Mouse (Mus musculus) hindbrain, embryonic 12.5 days (tissue): ENCODE data around the gene Wipf1. TPM values are rescaled to one million over a fixed set of nuclear protein-coding genes. Genes with fewer than 3 reads are reported as not detected.
A peak's percentile ranks its signal among the peaks of the same experiment; 100 is the strongest.
"Not testable (repeated sequence)": the region's sequence is repeated elsewhere in the genome, so short reads cannot be mapped to it uniquely, and the experiment has no call there.

Source experiments
- ATAC-seq: fragments of 200-750 bp; cut with Nextera tagmentation; 2 replicates; pipeline ENCODE4 v1.8.0; 2017; ENCODE audit warnings: moderate TSS enrichment; ENCODE audit not compliant: low FRiP score
- H3K27ac ChIP-seq: fragments of 300-500 bp; sonication (generic); 2 replicates; pipeline ENCODE4 v1.5.1; 2016; ENCODE audit warnings: mild to moderate bottlenecking
- H3K27me3 ChIP-seq: fragments of 300-500 bp; sonication (generic); 2 replicates; pipeline ENCODE4 v1.6.1; 2016; ENCODE audit warnings: mild to moderate bottlenecking
- H3K36me3 ChIP-seq: fragments of 300-500 bp; sonication (generic); 2 replicates; pipeline ENCODE4 v1.6.1; 2016; ENCODE audit warnings: mild to moderate bottlenecking
- H3K4me1 ChIP-seq: fragments of 300-500 bp; sonication (generic); 2 replicates; pipeline ENCODE4 v1.6.1; 2016
- H3K4me2 ChIP-seq: fragments of 300-500 bp; sonication (generic); replicated peaks from 2 replicates; pipeline ENCODE4 v1.6.1; 2016; ENCODE audit warnings: mild to moderate bottlenecking
- H3K4me3 ChIP-seq: fragments of 300-500 bp; sonication (generic); 2 replicates; pipeline ENCODE4 v1.5.1; 2016; ENCODE audit warnings: mild to moderate bottlenecking
- H3K9ac ChIP-seq: fragments of 300-500 bp; sonication (generic); 2 replicates; pipeline ENCODE4 v1.6.1; 2016; ENCODE audit warnings: mild to moderate bottlenecking, moderate library complexity
- H3K9me3 ChIP-seq: fragments of 300-500 bp; sonication (generic); replicated peaks from 2 replicates; pipeline ENCODE4 v1.6.1; 2016; ENCODE audit warnings: mild to moderate bottlenecking
- WGBS: fragments of 180-500 bp; shearing (Covaris S2); methylation state at CpG from one replicate; pipeline ENCODE4 v1.1.7; 2016; 5-methylcytosine and 5-hydroxymethylcytosine counted together
- polyA plus RNA-seq: library from polyadenylated mRNA; unstranded; fragments of >200 nt; fragmentation: Nextera tagmentation; extraction: Ambion mirVana; gene quantifications from 2 replicates; pipeline ENCODE4 v1.2.1, GENCODE M21; 2016

Wipf1 gene
- polyA plus RNA-seq, 1 experiment from 2014 or later = 7.3 TPM

DNA sequence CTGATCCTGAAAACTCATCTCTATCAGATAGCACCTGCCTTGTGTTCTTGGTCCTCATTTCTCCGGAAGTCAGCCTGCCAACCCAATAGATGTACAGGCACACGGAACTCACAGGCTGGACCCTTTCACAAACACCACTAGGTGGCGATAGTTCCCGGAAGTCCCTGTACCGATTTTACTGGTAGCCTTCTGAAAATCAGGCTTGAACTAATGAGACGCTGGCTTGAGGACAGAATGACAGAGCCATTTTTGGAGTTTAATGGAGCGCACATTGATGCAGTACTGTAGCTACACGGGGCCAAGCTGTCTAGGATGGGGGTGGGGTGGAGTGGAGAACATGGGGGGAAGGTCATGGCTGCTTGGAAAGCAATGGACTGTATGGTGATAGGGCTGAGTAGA lies 32.1 kb upstream of the Wipf1 start:
- Histone ChIP-seq H3K36me3 (no peaks in the 10 kb centered on the region), H3K9ac (no peak overlapping the region), H3K27me3 (no peaks in the 10 kb centered on the region), H3K4me1 (peaks cover 9% of the 10 kb centered on the region; the same call in 1 of the 2 replicates), H3K4me2 (peak overlapping the region; percentile 79), H3K9me3 (no peaks in the 10 kb centered on the region), H3K4me3 (peak overlapping the region; percentile 41), H3K27ac (no peak overlapping the region)
- WGBS = 9% methylated on average over 8 of the region's 8 CpGs
- ATAC-seq = peak; percentile 76

DNA sequence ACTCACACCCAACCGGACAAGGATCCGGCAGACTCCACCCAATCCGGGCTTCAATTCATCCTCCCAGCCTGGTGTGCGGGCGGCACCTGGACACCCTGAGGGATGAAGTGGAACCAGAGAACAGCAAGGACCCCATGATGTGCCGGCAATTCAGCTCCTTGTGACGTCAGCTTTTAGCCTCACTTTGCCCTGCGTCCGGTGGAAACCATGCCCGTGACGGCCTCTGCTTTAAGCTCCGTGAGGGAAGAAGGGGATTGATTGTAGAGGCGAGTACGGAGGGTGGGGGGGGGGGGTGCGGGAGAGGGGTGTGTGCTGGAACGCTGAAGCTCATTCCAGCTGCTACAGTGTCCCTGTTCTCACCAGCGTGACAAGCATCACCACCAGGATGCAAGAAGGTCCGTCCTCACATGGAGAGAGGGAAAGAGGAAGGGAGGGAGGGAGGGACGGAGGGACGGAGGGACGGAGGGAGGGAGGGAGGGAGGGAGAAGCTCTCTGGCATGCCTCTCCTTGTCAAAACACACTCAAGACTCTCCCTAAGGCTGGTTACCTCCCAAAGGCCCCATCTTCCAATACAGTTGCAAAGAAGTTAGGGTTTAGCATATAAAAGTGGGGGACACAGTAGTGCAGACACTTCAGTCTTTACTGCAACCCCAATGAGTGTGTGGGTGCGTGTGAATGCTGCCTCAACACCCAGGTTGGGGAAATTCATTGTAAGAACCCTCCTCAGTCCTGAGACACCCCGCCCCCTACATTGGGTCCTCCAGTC lies 31.5 kb upstream of the Wipf1 start:
- Histone ChIP-seq H3K27ac (no peak overlapping the region), H3K36me3 (no peaks in the 10 kb centered on the region), H3K9ac (peak overlapping the region; percentile 53; the same call in 1 of the 2 replicates)

DNA sequence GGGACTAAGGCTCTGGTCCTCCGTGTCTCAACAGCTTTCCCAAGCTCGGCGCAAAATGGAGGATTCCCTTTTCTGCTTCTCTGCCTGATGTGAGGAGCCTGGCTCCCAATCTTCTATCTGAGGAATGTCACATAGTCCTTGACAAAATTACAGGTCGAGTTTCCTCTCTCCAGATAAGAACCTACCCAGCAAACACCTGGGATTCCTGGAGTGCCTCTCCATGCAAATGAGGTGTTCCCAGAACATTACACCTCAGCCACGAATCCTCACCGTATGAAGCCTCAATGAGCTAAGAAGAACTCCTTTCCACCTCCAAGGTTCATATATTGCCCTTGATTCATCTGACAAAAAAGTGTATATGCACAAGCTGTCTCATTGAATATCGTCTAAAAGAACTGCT lies 30.9 kb upstream of the Wipf1 start:
- Histone ChIP-seq H3K4me3 (peak overlapping the region; percentile 41), H3K4me2 (peak overlapping the region; percentile 79), H3K36me3 (no peaks in the 10 kb centered on the region), H3K27ac (no peak overlapping the region), H3K4me1 (peaks cover 9% of the 10 kb centered on the region; the same call in 1 of the 2 replicates), H3K9ac (no peak overlapping the region), H3K27me3 (no peaks in the 10 kb centered on the region), H3K9me3 (no peaks in the 10 kb centered on the region)
- no peak for ATAC-seq
- 44% methylated on average over 7 of the region's 7 CpGs for WGBS

More for the DNA sequence above, 31.5 kb upstream of the Wipf1 start:
- peak; percentile 60 for ATAC-seq
- WGBS = 1% methylated on average over 23 of the region's 23 CpGs
- H3K4me1 ChIP-seq = peaks cover 9% of the 10 kb centered on the region; the same call in 1 of the 2 replicates
- no peaks in the 10 kb centered on the region for H3K9me3 ChIP-seq
- H3K4me3 ChIP-seq = peak overlapping the region; percentile 41
- peak overlapping the region; percentile 79 for H3K4me2 ChIP-seq
- H3K27me3 ChIP-seq = no peaks in the 10 kb centered on the region

DNA sequence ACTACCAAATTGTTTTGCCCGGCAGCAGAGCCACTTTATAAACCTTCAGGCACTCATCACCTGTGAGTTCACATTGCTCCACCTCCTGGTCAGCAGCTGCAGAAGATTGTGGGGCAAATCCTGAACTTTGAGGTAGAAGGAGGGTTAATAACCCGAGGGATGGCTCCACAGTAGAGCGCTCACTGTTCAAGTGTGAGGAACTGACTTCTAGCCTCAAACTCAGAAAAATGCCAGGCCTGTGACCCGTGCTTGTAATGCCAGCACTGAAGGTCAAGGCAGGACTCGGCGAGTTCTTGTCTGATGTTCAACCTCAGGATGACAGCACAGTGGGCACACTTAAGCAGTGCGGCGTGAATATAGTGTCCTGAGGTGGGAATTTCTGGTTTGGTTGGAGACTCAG lies 28.4 kb upstream of the Wipf1 start:
- H3K27ac ChIP-seq = no peak overlapping the region
- H3K27me3 ChIP-seq = no peaks in the 10 kb centered on the region
- no peak overlapping the region for H3K4me3 ChIP-seq
- no peaks in the 10 kb centered on the region for H3K36me3 ChIP-seq
- H3K9me3 ChIP-seq = no peaks in the 10 kb centered on the region
- H3K4me2 ChIP-seq = no peak overlapping the region
- peaks cover 9% of the 10 kb centered on the region; the same call in 1 of the 2 replicates for H3K4me1 ChIP-seq
- 83% methylated on average over 8 of the region's 8 CpGs for WGBS
- ATAC-seq = no peak
- H3K9ac ChIP-seq = no peak overlapping the region

DNA sequence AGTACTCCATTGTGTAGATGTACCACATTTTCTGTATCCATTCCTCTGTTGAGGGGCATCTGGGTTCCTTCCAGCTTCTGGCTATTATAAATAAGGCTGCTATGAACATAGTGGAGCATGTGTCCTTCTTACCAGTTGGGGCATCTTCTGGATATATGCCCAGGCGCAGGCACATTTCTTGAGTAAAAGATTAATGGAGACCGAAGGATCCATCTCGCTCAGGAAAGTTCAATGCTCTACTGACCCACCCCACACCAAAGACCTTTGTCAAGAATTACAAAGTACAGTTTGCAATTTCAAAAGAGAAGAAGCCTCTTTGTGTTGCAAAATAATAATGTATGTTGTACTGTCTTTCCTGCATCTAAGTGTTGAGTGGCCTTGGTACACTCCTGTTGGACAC lies 27.5 kb upstream of the Wipf1 start:
- not testable (repeated sequence) for H3K9ac ChIP-seq, ATAC-seq, H3K4me1 ChIP-seq, H3K4me2 ChIP-seq, H3K36me3 ChIP-seq, H3K27me3 ChIP-seq, H3K27ac ChIP-seq, H3K4me3 ChIP-seq, H3K9me3 ChIP-seq
- WGBS = 95% methylated on average over 3 of the region's 3 CpGs

DNA sequence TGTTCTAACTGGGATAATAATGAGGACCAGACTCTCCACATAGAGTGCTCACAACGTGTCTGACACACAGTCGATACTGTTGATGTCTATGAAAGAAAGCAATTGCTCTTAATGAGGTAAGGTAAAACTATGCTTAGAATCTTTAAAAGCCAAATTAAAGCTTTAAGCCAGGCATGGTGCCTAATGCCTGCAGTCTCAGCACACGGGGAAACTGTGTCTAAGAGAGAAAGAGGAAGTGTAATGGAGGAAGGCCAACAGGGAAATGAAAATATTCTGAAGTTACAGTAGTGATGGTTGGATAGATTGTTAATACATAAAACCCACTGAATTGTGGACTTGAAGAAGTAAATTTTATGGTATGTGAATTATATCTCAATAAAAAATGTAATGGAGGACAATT lies 24.9 kb upstream of the Wipf1 start:
- Histone ChIP-seq H3K9me3 (no peaks in the 10 kb centered on the region), H3K36me3 (no peaks in the 10 kb centered on the region), H3K4me1 (no peaks in the 10 kb centered on the region), H3K4me2 (no peak overlapping the region), H3K4me3 (no peak overlapping the region), H3K27ac (no peak overlapping the region), H3K9ac (no peak overlapping the region), H3K27me3 (no peaks in the 10 kb centered on the region)
- 79% methylated on average over 3 of the region's 3 CpGs for WGBS
- ATAC-seq = no peak

DNA sequence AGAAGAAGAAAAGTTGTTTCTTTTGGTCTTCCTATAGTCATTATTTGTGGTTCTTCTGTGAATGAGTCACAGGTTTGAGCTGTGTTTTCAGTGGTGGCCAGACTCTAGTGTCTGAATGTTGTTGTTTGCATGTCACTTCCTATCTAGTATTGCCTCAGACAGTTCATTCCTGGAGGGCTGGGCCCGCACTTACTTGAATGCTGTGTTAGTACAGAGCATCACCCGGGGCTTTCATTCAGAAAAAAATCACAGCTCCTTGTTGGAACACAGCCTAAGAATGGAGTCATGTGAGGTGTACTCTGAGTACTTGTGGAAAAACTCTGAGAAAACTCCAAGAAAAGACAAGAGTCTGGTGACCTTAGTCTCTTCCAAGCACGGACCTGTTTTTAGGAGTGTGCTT lies 23.4 kb upstream of the Wipf1 start:
- H3K4me2 ChIP-seq = no peak overlapping the region
- 76% methylated on average over 3 of the region's 3 CpGs for WGBS
- no peak overlapping the region for H3K9ac ChIP-seq

DNA sequence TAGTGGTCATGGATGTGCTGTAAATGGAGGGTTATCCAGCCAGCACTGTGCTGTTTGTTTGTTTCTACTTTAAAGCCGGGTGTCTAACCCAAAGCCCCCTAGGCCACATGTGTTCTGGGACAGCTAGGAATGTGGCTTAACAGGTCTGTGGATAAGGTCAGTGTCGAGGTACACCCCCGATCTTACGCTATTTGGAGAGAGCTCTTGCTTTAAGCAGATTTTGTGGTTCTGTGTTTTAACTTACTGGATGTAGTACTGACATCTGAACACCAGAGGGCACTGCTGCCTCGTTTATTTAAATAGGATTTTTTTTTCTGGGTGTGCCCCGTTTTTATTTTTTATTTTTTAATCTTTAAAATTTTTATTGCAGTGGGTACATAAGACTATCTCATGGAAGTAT lies 21.2 kb upstream of the Wipf1 start:
- Histone ChIP-seq H3K4me2 (no peak overlapping the region), H3K27ac (no peak overlapping the region), H3K9me3 (no peaks in the 10 kb centered on the region), H3K36me3 (no peaks in the 10 kb centered on the region), H3K9ac (no peak overlapping the region), H3K4me1 (0 out of 2 replicates have a peak, but pooled peaks cover under 1% of the 10 kb centered on the region), H3K4me3 (no peak overlapping the region), H3K27me3 (0 out of 2 replicates have a peak, but pooled peaks cover 4% of the 10 kb centered on the region)
- no peak for ATAC-seq
- 21% methylated on average over 6 of the region's 6 CpGs for WGBS

More for the DNA sequence above, 23.4 kb upstream of the Wipf1 start:
- Histone ChIP-seq H3K9me3 (no peaks in the 10 kb centered on the region), H3K27me3 (0 out of 2 replicates have a peak, but pooled peaks cover 4% of the 10 kb centered on the region), H3K36me3 (no peaks in the 10 kb centered on the region), H3K4me1 (no peaks in the 10 kb centered on the region), H3K4me3 (no peak overlapping the region), H3K27ac (no peak overlapping the region)
- ATAC-seq = no peak

DNA sequence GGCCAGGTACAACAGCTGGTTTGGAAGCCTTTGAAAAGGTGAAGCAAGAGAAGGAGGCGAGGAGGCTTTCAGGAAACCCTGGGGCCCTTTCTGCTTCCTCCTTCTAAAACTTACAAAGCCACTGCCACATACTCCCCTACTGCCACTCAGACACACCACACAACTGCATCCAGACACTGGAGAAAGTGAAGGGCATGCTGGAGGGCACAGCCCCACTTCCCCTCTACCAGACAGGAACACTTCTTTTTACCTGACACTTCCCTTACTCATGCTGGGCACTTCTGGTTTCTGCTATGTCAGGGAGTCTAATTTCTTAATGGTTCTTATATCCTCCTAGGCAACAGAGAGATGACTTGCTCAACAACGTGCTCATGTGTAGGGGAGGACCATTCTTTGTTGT lies 19.0 kb upstream of the Wipf1 start:
- Histone ChIP-seq H3K4me3 (no peak overlapping the region), H3K9me3 (no peaks in the 10 kb centered on the region), H3K27ac (no peak overlapping the region), H3K4me2 (no peak overlapping the region), H3K4me1 (0 out of 2 replicates have a peak, but pooled peaks cover 4% of the 10 kb centered on the region), H3K27me3 (0 out of 2 replicates have a peak, but pooled peaks cover 8% of the 10 kb centered on the region), H3K9ac (no peak overlapping the region), H3K36me3 (no peaks in the 10 kb centered on the region)
- ATAC-seq = no peak
- 63% methylated on average over 2 of the region's 2 CpGs for whole genome bisulfite sequencing

DNA sequence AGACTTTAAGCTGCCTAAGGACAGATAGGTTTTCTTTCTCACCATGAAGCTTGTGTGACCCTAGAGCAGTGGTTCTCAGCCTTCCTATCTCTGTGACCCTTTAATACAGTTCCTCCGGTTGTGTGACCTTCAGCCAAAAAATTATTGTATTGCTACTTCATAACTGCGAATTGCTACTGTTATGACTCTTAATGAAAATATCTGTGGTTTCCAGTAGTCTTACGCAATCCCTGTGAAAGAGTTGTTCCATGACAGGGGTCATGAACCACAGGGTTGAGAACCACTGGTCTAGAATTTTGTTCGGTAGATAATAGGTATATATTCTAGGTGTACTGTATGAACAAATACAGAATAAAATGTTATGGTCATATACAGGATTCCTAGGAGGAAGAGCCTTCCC lies 17.7 kb upstream of the Wipf1 start:
- H3K27ac ChIP-seq = no peak overlapping the region
- 94% methylated on average over 4 of the region's 4 CpGs for WGBS

DNA sequence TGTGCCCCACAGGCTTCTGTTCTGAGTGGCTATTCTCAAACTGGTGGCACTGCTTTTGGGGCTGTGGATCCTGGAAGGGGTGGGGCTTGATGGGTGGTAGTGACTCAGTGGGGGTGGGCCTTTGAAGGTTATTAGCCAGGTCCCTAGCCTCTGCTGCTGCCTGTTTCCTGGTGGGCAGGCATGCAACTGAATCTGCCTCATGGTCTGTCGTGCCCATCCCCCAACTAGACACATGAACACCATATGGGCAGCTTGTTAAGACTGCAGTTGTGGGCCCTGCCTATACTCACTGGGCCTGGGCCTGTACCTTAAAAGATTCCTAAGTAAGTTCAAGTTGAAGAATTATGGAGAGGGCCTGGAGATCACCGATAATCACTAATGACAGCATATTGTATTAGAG lies 16.0 kb upstream of the Wipf1 start:
- H3K9me3 ChIP-seq = no peaks in the 10 kb centered on the region
- no peaks in the 10 kb centered on the region for H3K36me3 ChIP-seq
- WGBS = 60% methylated on average over 2 of the region's 2 CpGs
- no peak overlapping the region for H3K9ac ChIP-seq
- H3K4me2 ChIP-seq = no peak overlapping the region
- ATAC-seq = no peak
- H3K4me3 ChIP-seq = no peak overlapping the region
- no peak overlapping the region for H3K27ac ChIP-seq
- H3K4me1 ChIP-seq = peaks cover 8% of the 10 kb centered on the region; the same call in 1 of the 2 replicates
- H3K27me3 ChIP-seq = peaks cover 8% of the 10 kb centered on the region; the same call in 1 of the 2 replicates

More for the DNA sequence above, 17.7 kb upstream of the Wipf1 start:
- H3K27me3 ChIP-seq = 0 out of 2 replicates have a peak, but pooled peaks cover 8% of the 10 kb centered on the region
- no peak overlapping the region for H3K4me3 ChIP-seq
- ATAC-seq = no peak
- no peaks in the 10 kb centered on the region for H3K36me3 ChIP-seq
- H3K4me1 ChIP-seq = 0 out of 2 replicates have a peak, but pooled peaks cover 4% of the 10 kb centered on the region
- no peak overlapping the region for H3K4me2 ChIP-seq
- no peak overlapping the region for H3K9ac ChIP-seq
- H3K9me3 ChIP-seq = no peaks in the 10 kb centered on the region

DNA sequence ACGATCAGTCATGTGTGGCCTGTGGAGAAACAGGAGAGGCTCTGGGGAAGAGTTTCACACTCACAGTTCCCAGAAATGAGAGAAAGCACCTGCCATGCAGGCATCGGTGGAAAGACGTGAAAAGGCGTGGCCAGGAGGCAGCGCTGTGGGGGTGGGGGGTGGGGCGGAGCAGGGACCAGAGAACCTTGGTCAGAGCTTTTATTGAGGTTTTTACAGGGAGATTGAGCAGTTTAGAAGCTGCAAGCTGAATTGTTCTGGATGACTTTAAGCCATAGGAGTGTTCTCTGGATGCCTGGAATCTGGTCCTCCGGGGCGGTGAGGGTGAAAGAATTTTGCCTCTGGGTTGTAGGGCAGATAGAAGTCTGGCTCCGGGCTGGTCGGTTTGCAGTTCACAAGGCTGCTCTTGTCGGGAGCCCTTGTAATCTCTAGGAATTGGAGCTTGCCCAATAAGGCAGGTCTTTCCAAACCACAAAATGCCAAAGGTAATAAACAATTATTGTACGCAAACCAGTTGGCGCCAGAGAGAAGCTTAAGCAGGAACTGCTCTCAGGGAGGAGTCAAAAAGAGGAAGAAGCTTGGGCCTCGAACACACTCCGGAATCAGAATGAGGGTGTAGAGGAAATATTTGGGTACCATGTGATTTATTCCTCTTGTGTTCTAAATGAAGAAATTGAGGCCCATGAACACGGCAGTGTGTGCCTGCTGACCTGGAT lies 11.1 kb upstream of the Wipf1 start:
- Histone ChIP-seq H3K27me3 (peaks cover 5% of the 10 kb centered on the region; the same call in 1 of the 2 replicates), H3K9ac (0 out of 2 replicates have a peak overlapping the region, but pooled peaks have one; percentile 23), H3K4me3 (no peak overlapping the region), H3K4me2 (peak overlapping the region; percentile 21), H3K27ac (no peak overlapping the region), H3K4me1 (peaks cover 9% of the 10 kb centered on the region; the same call in 1 of the 2 replicates), H3K9me3 (no peaks in the 10 kb centered on the region), H3K36me3 (no peaks in the 10 kb centered on the region)
- WGBS = 47% methylated on average over 16 of the region's 16 CpGs
- ATAC-seq = no peak
